Mouse (Mus musculus): ENCODE measurements around the gene Lrguk.

GRCm38 (mm10) chr6:34073931-34074442 lies 44.7 kb downstream of the Lrguk start:
- no peak for TF ChIP-seq CTCF (IDR thresholded peaks at IDR 0.05; ENCODE audit: borderline replicate concordance, extremely low read depth, insufficient read depth, insufficient read length)
- no peak for TF ChIP-seq POLR2A (IDR thresholded peaks at IDR 0.05; ENCODE audit: borderline replicate concordance, extremely low read depth, insufficient read depth, insufficient read length, poor library complexity, severe bottlenecking)
